Mouse (Mus musculus): Measurements from ENCODE around the gene Syne1.

DNA sequence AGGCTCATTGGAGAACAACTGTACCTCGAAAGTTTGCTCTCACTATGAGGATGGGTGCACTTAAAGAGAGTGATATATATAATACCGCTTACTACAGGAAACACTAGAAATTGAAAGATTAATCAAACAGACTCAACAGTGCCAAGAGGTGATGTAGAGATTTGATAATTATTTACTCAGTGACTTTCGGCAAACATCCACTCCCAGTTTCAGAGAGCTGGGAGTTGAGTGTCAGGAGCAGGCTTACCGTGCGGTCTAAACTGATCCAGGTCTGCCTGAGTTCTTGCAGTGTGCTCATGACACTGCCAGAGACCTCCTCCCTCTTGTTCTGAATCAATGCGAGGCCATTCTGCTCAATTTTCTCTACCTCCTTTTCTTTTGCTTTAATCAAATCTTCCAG is 434.6 kb downstream of the Syne1 start:
- no peak for TF ChIP-seq USF1 (IDR thresholded peaks at IDR 0.05; ENCODE audit: low read depth)
- TF ChIP-seq SRF (IDR thresholded peaks at IDR 0.05; ENCODE audit: control insufficient read depth, insufficient read length, low read depth) = no peak
- no peak for TF ChIP-seq POLR2A (IDR thresholded peaks at IDR 0.05; ENCODE audit: insufficient read length, low read depth)
- TF ChIP-seq E2F4 (IDR thresholded peaks at IDR 0.05; ENCODE audit: insufficient read depth) = no peak
- no peak for TF ChIP-seq MYOD1 (IDR thresholded peaks at IDR 0.05; ENCODE audit: control insufficient read depth in 1 of 3, insufficient read length in 2 of 3, low read depth in 2 of 3)
- no peak for TF ChIP-seq POLR2AphosphoS2 (IDR thresholded peaks at IDR 0.05; ENCODE audit: insufficient read length, low read depth)

Data from myocyte (in vitro differentiated cells).